ENCODE assay signal across 8 mouse cellular contexts in genomic region chr6:90715245-90715905, GRCm38 (mm10).
DNase-seq lines count a peak whose midpoint lies in the region; ATAC-seq lines count a peak whose summit lies in the region.

No protein-coding gene starts in this region.

- no peak for ATAC-seq in neural tube, embryonic 11.5 days (ENCODE audit: insufficient read depth, low FRiP score, low TSS enrichment)
- no peak for ATAC-seq in forebrain, embryonic 11.5 days (replicated peaks; ENCODE audit: low FRiP score)
- ATAC-seq in limb, embryonic 12.5 days (ENCODE audit: insufficient number of reproducible peaks, insufficient read depth, low FRiP score, low TSS enrichment, low read depth), result 0 out of 2 replicates have a peak, but pooled peaks have one; percentile 12
- ATAC-seq in stomach, embryonic 14.5 days (ENCODE audit: insufficient number of reproducible peaks, insufficient read depth, low FRiP score, low read depth), result no peak

- no peak for DNase-seq in neural tube, embryonic 11.5 days (ENCODE audit: low spot score)
- no peak for DNase-seq in neural tube, embryonic 10.5 days (ENCODE audit: extremely low spot score, low spot score)
- DNase-seq in forebrain, embryonic 11.5 days (ENCODE audit: low spot score), result no peak
- no peak for DNase-seq in right cerebral cortex, adult 2 months (ENCODE audit: low spot score in 2 of 2)
- no peak for DNase-seq in layer of hippocampus, adult 9-11 months
- no peak for DNase-seq in right cerebral cortex, postnatal 25 days

- no peaks in the 10 kb centered on the region for H3K36me3 ChIP-seq in neural tube, embryonic 11.5 days (ENCODE audit: control insufficient read depth, insufficient read depth, low read length)
- no peaks in the 10 kb centered on the region for H3K36me3 ChIP-seq in forebrain, embryonic 11.5 days (ENCODE audit: control insufficient read depth, insufficient read depth, low read length)
- H3K36me3 ChIP-seq in limb, embryonic 12.5 days, result peaks cover 3% of the 10 kb centered on the region; the same call in 1 of the 2 replicates
- no peaks in the 10 kb centered on the region for H3K36me3 ChIP-seq in stomach, embryonic 14.5 days (ENCODE audit: control insufficient read depth, insufficient read depth, low read length)

- no peaks in the 10 kb centered on the region for H3K27me3 ChIP-seq in neural tube, embryonic 11.5 days (ENCODE audit: control insufficient read depth, insufficient read depth, low read length)
- H3K27me3 ChIP-seq in forebrain, embryonic 11.5 days (ENCODE audit: control insufficient read depth, insufficient read depth, low read length), result no peaks in the 10 kb centered on the region
- H3K27me3 ChIP-seq in limb, embryonic 12.5 days, result no peaks in the 10 kb centered on the region; the same call in 1 of the 2 replicates
- H3K27me3 ChIP-seq in stomach, embryonic 14.5 days (ENCODE audit: control insufficient read depth, insufficient read depth, low read length), result no peaks in the 10 kb centered on the region

- 0 out of 2 replicates have a peak overlapping the region, but pooled peaks have one; percentile 17 for H3K27ac ChIP-seq in neural tube, embryonic 11.5 days (ENCODE audit: low read depth, low read length)
- H3K27ac ChIP-seq in forebrain, embryonic 11.5 days (ENCODE audit: low read depth, low read length), result no peak overlapping the region
- H3K27ac ChIP-seq in limb, embryonic 12.5 days, result peak overlapping the region; percentile 88
- H3K27ac ChIP-seq in stomach, embryonic 14.5 days (ENCODE audit: low read length), result peak overlapping the region; percentile 82; the same call in 1 of the 2 replicates

- peak overlapping the region; percentile 68 for H3K9ac ChIP-seq in neural tube, embryonic 11.5 days (ENCODE audit: low read length)
- H3K9ac ChIP-seq in forebrain, embryonic 11.5 days (ENCODE audit: low read length), result peak overlapping the region; percentile 65
- peak overlapping the region; percentile 85 for H3K9ac ChIP-seq in limb, embryonic 12.5 days (replicated peaks)
- H3K9ac ChIP-seq in stomach, embryonic 14.5 days (replicated peaks; ENCODE audit: low read depth, low read length), result peak overlapping the region; percentile 74

- H3K4me1 ChIP-seq in neural tube, embryonic 11.5 days (ENCODE audit: control insufficient read depth, insufficient read depth, low read length), result peaks cover 49% of the 10 kb centered on the region
- H3K4me1 ChIP-seq in forebrain, embryonic 11.5 days (replicated peaks; ENCODE audit: control insufficient read depth, insufficient read depth, low read length), result peaks cover 28% of the 10 kb centered on the region
- peaks cover 64% of the 10 kb centered on the region for H3K4me1 ChIP-seq in limb, embryonic 12.5 days (replicated peaks)
- H3K4me1 ChIP-seq in stomach, embryonic 14.5 days (ENCODE audit: control insufficient read depth, insufficient read depth, low read length), result peaks cover 45% of the 10 kb centered on the region

- peak overlapping the region; percentile 79 for H3K4me2 ChIP-seq in neural tube, embryonic 11.5 days (ENCODE audit: low read depth)
- peak overlapping the region; percentile 77 for H3K4me2 ChIP-seq in forebrain, embryonic 11.5 days (ENCODE audit: low read depth, low read length, severe bottlenecking)
- peak overlapping the region; percentile 89 for H3K4me2 ChIP-seq in limb, embryonic 12.5 days
- peak overlapping the region; percentile 80 for H3K4me2 ChIP-seq in stomach, embryonic 14.5 days (replicated peaks; ENCODE audit: low read depth, low read length)

- peak overlapping the region; percentile 49 for H3K4me3 ChIP-seq in neural tube, embryonic 11.5 days (ENCODE audit: low read depth, low read length)
- H3K4me3 ChIP-seq in forebrain, embryonic 11.5 days (ENCODE audit: low read depth, low read length), result peak overlapping the region; percentile 57
- H3K4me3 ChIP-seq in limb, embryonic 12.5 days (replicated peaks), result peak overlapping the region; percentile 80
- H3K4me3 ChIP-seq in stomach, embryonic 14.5 days (ENCODE audit: low read depth, low read length), result peak overlapping the region; percentile 83

- WGBS in neural tube, embryonic 11.5 days, result 61% methylated on average over 4 of the region's 4 CpGs
- WGBS in forebrain, embryonic 11.5 days, result 58% methylated on average over 4 of the region's 4 CpGs
- 29% methylated on average over 4 of the region's 4 CpGs for WGBS in limb, embryonic 12.5 days
- 33% methylated on average over 4 of the region's 4 CpGs for WGBS in stomach, embryonic 14.5 days

- no peaks in the 10 kb centered on the region for H3K9me3 ChIP-seq in neural tube, embryonic 11.5 days (ENCODE audit: control insufficient read depth, low read length)
- no peaks in the 10 kb centered on the region for H3K9me3 ChIP-seq in forebrain, embryonic 11.5 days (ENCODE audit: control insufficient read depth, low read length)
- no peaks in the 10 kb centered on the region for H3K9me3 ChIP-seq in limb, embryonic 12.5 days
- H3K9me3 ChIP-seq in stomach, embryonic 14.5 days (ENCODE audit: control insufficient read depth, low read depth, low read length), result no peaks in the 10 kb centered on the region
